Mouse (Mus musculus) megakaryocyte, embryonic 14.5 days (primary cell): Measurements from ENCODE around the gene Selplg. TPM values are rescaled to one million over a fixed set of nuclear protein-coding genes. Genes with fewer than 3 reads are reported as not detected.

Experiments used
- H3K27me3 ChIP-seq: replicated peaks from 2 replicates; pipeline ENCODE3; 2012; ENCODE audit warnings: inconsistent platforms
- H3K36me3 ChIP-seq: replicated peaks from 2 replicates; pipeline ENCODE3; 2012; ENCODE audit warnings: low read length, inconsistent platforms, mixed read lengths
- H3K4me1 ChIP-seq: 2 replicates; pipeline ENCODE4 v1.6.1; 2012; ENCODE audit warnings: inconsistent platforms
- H3K4me3 ChIP-seq: replicated peaks from 2 replicates; pipeline ENCODE3; 2012; ENCODE audit warnings: moderate library complexity, mild to moderate bottlenecking, inconsistent platforms
- H3K9me3 ChIP-seq: 2 replicates; pipeline ENCODE4 v1.6.1; 2012; ENCODE audit warnings: inconsistent platforms
- FLI1 ChIP-seq: IDR thresholded peaks from 2 replicates; pipeline ENCODE4 v1.6.1; 2012; ENCODE audit warnings: low read length, inconsistent platforms, mixed read lengths
- GATA1 ChIP-seq: IDR thresholded peaks from 3 replicates; pipeline ENCODE4 v1.6.1; 2012; ENCODE audit warnings: mixed read lengths, low read length, inconsistent platforms, borderline replicate concordance
- polyA plus RNA-seq: library from polyadenylated mRNA; stranded (reverse); fragments of >175 nt; gene quantifications from 2 replicates; pipeline ENCODE4 v1.2.3, GENCODE M21; 2012; ENCODE audit warnings: low replicate concordance; ENCODE audit not compliant: insufficient read depth

Selplg gene
- polyA plus RNA-seq, 1 experiment = 167 TPM

GRCm38 (mm10) chr5:113871903-113872548 lies 39.6 kb upstream of the Selplg start:
- Histone ChIP-seq H3K4me1 (peaks cover 100% of the 10 kb centered on the region), H3K27me3 (no peaks in the 10 kb centered on the region), H3K4me3 (peak overlapping the region; percentile 88), H3K36me3 (peaks cover 67% of the 10 kb centered on the region), H3K9me3 (peaks cover 10% of the 10 kb centered on the region)
- TF ChIP-seq GATA1 = no peak
- no peak for TF ChIP-seq FLI1

GRCm38 (mm10) chr5:113870393-113871040 lies 38.1 kb upstream of the Selplg start:
- peaks cover 65% of the 10 kb centered on the region for H3K36me3 ChIP-seq
- no peak for TF ChIP-seq GATA1
- no peak for TF ChIP-seq FLI1

GRCm38 (mm10) chr5:113869132-113869531 lies 36.7 kb upstream of the Selplg start:
- peak overlapping the region; percentile 73 for H3K4me3 ChIP-seq

More at GRCm38 (mm10) chr5:113870393-113871040, 38.1 kb upstream of the Selplg start:
- Histone ChIP-seq H3K4me1 (peaks cover 99% of the 10 kb centered on the region), H3K27me3 (no peaks in the 10 kb centered on the region), H3K9me3 (peaks cover 4% of the 10 kb centered on the region), H3K4me3 (peak overlapping the region; percentile 88)

GRCm38 (mm10) chr5:113864992-113865391 lies 32.5 kb upstream of the Selplg start:
- H3K4me1 ChIP-seq = peaks cover 86% of the 10 kb centered on the region
- H3K4me3 ChIP-seq = no peak overlapping the region
- H3K9me3 ChIP-seq = no peaks in the 10 kb centered on the region
- TF ChIP-seq GATA1 (no peak), FLI1 (no peak)
- peaks cover 85% of the 10 kb centered on the region for H3K36me3 ChIP-seq
- H3K27me3 ChIP-seq = no peaks in the 10 kb centered on the region

More at GRCm38 (mm10) chr5:113869132-113869531, 36.7 kb upstream of the Selplg start:
- Histone ChIP-seq H3K27me3 (no peaks in the 10 kb centered on the region), H3K36me3 (peaks cover 66% of the 10 kb centered on the region), H3K4me1 (peaks cover 95% of the 10 kb centered on the region), H3K9me3 (no peaks in the 10 kb centered on the region)
- TF ChIP-seq GATA1 (no peak), FLI1 (no peak)

GRCm38 (mm10) chr5:113863994-113864393 lies 31.6 kb upstream of the Selplg start:
- Histone ChIP-seq H3K27me3 (no peaks in the 10 kb centered on the region), H3K4me1 (peaks cover 86% of the 10 kb centered on the region), H3K9me3 (no peaks in the 10 kb centered on the region), H3K36me3 (peaks cover 90% of the 10 kb centered on the region), H3K4me3 (no peak overlapping the region)
- TF ChIP-seq FLI1 = no peak
- no peak for TF ChIP-seq GATA1

- Histone ChIP-seq H3K9me3 (no peaks in the 10 kb centered on the region), H3K4me1 (peaks cover 84% of the 10 kb centered on the region), H3K4me3 (no peak overlapping the region), H3K27me3 (no peaks in the 10 kb centered on the region), H3K36me3 (peaks cover 95% of the 10 kb centered on the region)
- TF ChIP-seq GATA1 = no peak
- no peak for TF ChIP-seq FLI1
Observed at GRCm38 (mm10) chr5:113862418-113862817, 30.0 kb upstream of the Selplg start.

GRCm38 (mm10) chr5:113861294-113861693 lies 28.9 kb upstream of the Selplg start:
- peaks cover 85% of the 10 kb centered on the region for H3K4me1 ChIP-seq
- H3K4me3 ChIP-seq = no peak overlapping the region
- TF ChIP-seq GATA1 (no peak), FLI1 (no peak)
- H3K27me3 ChIP-seq = no peaks in the 10 kb centered on the region
- peaks cover 96% of the 10 kb centered on the region for H3K36me3 ChIP-seq
- H3K9me3 ChIP-seq = no peaks in the 10 kb centered on the region

GRCm38 (mm10) chr5:113858971-113859370 lies 26.5 kb upstream of the Selplg start:
- no peak for TF ChIP-seq GATA1
- no peak for TF ChIP-seq FLI1
- Histone ChIP-seq H3K27me3 (no peaks in the 10 kb centered on the region), H3K4me1 (peaks cover 89% of the 10 kb centered on the region), H3K36me3 (peaks cover 96% of the 10 kb centered on the region), H3K4me3 (peak overlapping the region; percentile 76), H3K9me3 (no peaks in the 10 kb centered on the region)

GRCm38 (mm10) chr5:113858550-113858949 lies 26.1 kb upstream of the Selplg start:
- TF ChIP-seq GATA1 (no peak), FLI1 (no peak)
- Histone ChIP-seq H3K36me3 (peaks cover 96% of the 10 kb centered on the region), H3K9me3 (no peaks in the 10 kb centered on the region), H3K4me1 (peaks cover 88% of the 10 kb centered on the region), H3K27me3 (no peaks in the 10 kb centered on the region), H3K4me3 (peak overlapping the region; percentile 67)

GRCm38 (mm10) chr5:113857631-113858030 lies 25.2 kb upstream of the Selplg start:
- no peak for TF ChIP-seq FLI1
- no peak for TF ChIP-seq GATA1
- no peaks in the 10 kb centered on the region for H3K9me3 ChIP-seq
- no peaks in the 10 kb centered on the region for H3K27me3 ChIP-seq
- peaks cover 86% of the 10 kb centered on the region for H3K4me1 ChIP-seq
- peaks cover 96% of the 10 kb centered on the region for H3K36me3 ChIP-seq
- no peak overlapping the region for H3K4me3 ChIP-seq
